Mouse (Mus musculus): ENCODE results near the gene Adamts15. TPM values are rescaled to one million over a fixed set of nuclear protein-coding genes. Genes with fewer than 3 reads are reported as not detected.

Gene Adamts15
- 0.22 and 0.66 TPM in 2 replicates for polyA plus RNA-seq (2012; rRNA removed)

DNA sequence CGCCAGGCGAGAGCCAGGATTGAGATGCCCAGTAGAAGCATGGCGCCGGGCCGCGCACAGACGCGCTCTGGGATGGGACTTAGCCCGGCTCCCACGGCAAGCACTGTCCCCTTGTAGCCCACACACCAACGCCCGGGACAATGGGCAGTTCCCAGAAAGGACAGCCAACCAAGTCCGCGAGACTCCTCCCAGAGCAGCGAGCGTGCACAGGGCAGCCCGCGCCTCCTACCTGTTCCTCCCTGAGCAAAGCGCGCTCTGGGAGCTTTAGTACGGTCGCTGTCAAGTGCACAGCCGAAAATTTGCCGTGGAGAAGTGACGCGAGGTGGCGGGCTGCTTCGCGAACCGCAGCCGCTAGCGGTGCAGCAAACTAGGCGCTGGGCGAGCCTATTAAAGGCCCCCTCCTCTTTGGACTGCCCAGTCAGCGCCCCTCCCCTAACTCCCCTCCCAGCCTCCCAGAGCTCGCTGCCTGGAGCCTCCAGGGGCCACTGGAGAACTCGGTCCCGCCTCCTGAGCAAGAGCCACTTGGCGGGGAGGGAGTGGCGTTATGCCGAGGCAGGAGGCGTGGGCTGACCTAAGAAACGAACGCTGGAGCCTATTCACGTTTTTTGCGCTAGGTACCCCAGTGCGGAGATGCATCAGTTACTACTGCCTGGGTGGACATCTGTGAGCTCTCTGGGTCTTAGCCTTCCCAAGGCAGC lies at the start of gene Adamts15:
TSS of gene Adamts15 (minus strand) at position 256 of the 698 bp plus-strand sequence.

DNA sequence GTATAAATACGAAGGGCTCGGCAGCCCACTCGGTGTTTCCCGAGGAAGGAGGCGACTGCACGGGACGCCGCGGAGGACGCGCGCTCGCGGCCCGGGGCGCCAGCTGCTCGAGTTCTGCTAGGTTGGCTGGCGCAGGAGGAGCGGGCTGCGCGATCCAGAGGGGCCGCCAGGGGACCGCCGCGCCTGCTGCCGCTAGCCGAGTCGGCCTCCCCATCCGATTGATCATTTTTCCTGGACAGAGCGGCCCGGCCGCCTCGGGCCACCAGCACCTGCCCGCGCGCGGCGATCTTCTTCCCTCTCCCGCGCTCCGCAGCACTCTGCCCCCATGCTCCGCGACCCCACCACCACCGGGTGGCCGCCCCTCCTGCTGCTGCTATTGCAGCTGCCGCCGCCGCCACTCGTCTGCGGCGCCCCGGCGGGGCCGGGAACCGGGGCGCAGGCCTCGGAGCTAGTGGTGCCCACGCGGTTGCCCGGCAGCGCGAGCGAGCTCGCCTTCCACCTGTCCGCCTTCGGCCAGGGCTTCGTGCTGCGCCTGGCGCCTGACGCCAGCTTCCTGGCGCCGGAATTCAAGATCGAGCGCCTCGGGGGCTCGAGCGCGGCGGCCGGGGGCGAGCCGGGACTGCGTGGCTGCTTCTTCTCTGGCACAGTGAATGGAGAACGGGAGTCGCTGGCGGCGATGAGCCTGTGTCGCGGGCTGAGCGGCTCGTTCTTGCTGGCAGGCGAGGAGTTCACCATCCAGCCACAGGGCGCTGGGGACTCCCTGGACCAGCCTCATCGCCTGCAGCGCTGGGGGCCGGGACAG lies 20.5 kb upstream of the Adamts15 start, which contains the start of gene Adamts8:
TSS of gene Adamts8 (plus strand) at position 51 of the 802 bp plus-strand sequence.

Other genes with a start within 250 kb of the Adamts15 start
- gene Adamts8, start 20.1 kb upstream of the Adamts15 start, polyA plus RNA-seq (2012; rRNA removed) = 0.02 and 0.10 TPM in 2 replicates
- gene Zbtb44, start 108.2 kb upstream of the Adamts15 start, polyA plus RNA-seq (2012; rRNA removed) = 4.2 and 4.9 TPM in 2 replicates
- 0.21 and 0.26 TPM in 2 replicates for gene St14, start 209.4 kb upstream of the Adamts15 start, polyA plus RNA-seq (2012; rRNA removed)

All from liver, embryonic 14 days (tissue).